Mouse (Mus musculus) CH12.LX (cell line): ENCODE data around the gene Tpm4. TPM values are rescaled to one million over a fixed set of nuclear protein-coding genes. Genes with fewer than 3 reads are reported as not detected.

Experiments used
- DNase-seq: peaks from one replicate; pipeline ENCODE4 v3.0.0-alpha.2; 2013; ENCODE audit errors: extremely low read depth
- H3K27ac ChIP-seq: 2 replicates; pipeline ENCODE4 v1.5.1; 2012; ENCODE audit warnings: low read depth, mild to moderate bottlenecking, control low read depth, moderate library complexity; ENCODE audit not compliant: insufficient read depth
- H3K27me3 ChIP-seq: replicated peaks from 2 replicates; pipeline ENCODE3; 2012; ENCODE audit warnings: inconsistent platforms
- H3K36me3 ChIP-seq, 2 experiments: replicated peaks in 1 of 2; 2 replicates each; pipeline versions ENCODE3 to v1.6.1; 2012; ENCODE audit warnings: inconsistent platforms in 1 of 2, low read length in 1 of 2, mild to moderate bottlenecking in 1 of 2, mixed read lengths in 1 of 2, moderate library complexity in 1 of 2; ENCODE audit not compliant: control insufficient read depth in 1 of 2, insufficient read depth in 1 of 2
- H3K4me1 ChIP-seq, 2 experiments: 2 replicates each; pipeline ENCODE4 v1.6.1; 2012; ENCODE audit warnings: inconsistent platforms in 1 of 2, moderate library complexity in 1 of 2; ENCODE audit not compliant: insufficient read depth in 2 of 2, control insufficient read depth in 1 of 2
- H3K4me2 ChIP-seq: 2 replicates; pipeline ENCODE4 v1.6.1; 2012; ENCODE audit warnings: low read depth, mild to moderate bottlenecking, control low read depth; ENCODE audit not compliant: poor library complexity, insufficient read depth, severe bottlenecking
- H3K4me3 ChIP-seq, 3 experiments: fragments of 150-350 bp in 1 of 3; sonication (generic) in 1 of 3; replicated peaks in 1 of 3; 2 replicates each; pipeline versions ENCODE3 to v1.5.1; 2011 to 2012; ENCODE audit warnings: low read depth in 2 of 3, low read length in 2 of 3, mild to moderate bottlenecking in 2 of 3, moderate library complexity in 2 of 3, control low read depth in 1 of 3, improper control_type of control experiment in 1 of 3, inconsistent platforms in 1 of 3, mixed read lengths in 1 of 3; ENCODE audit not compliant: poor library complexity in 1 of 3
- H3K79me2 ChIP-seq: replicated peaks from 2 replicates; pipeline ENCODE4 v1.6.1; 2012; ENCODE audit warnings: mild to moderate bottlenecking, moderate library complexity; ENCODE audit not compliant: control insufficient read depth, poor library complexity, insufficient read depth, severe bottlenecking; ENCODE audit errors: extremely low read depth
- H3K9ac ChIP-seq: 2 replicates; pipeline ENCODE4 v1.6.1; 2012; ENCODE audit warnings: low read depth, mild to moderate bottlenecking, control low read depth, moderate library complexity; ENCODE audit not compliant: insufficient read depth
- H3K9me3 ChIP-seq: replicated peaks from 2 replicates; pipeline ENCODE3; 2012; ENCODE audit warnings: low read length, inconsistent platforms, mixed read lengths
- CHD2 ChIP-seq: IDR thresholded peaks from 2 replicates; pipeline ENCODE4 v1.6.1; 2011; ENCODE audit warnings: low read length, improper control_type of control experiment
- CTCF ChIP-seq, 2 experiments: IDR thresholded peaks in 1 of 2; conservative IDR thresholded peaks in 1 of 2; 2 replicates each; pipeline ENCODE4 v1.5.1; 2011 to 2012; ENCODE audit warnings: low read depth in 2 of 2, low read length in 2 of 2, improper control_type of control experiment in 1 of 2, inconsistent platforms in 1 of 2, mild to moderate bottlenecking in 1 of 2, moderate library complexity in 1 of 2
- ELF1 ChIP-seq: IDR thresholded peaks from 2 replicates; pipeline ENCODE4 v1.6.1; 2014; ENCODE audit warnings: low read depth, mild to moderate bottlenecking, inconsistent platforms, low read length, improper control_type of control experiment
- ETS1 ChIP-seq: conservative IDR thresholded peaks from 2 replicates; pipeline ENCODE4 v1.6.1; 2012; ENCODE audit warnings: low read depth, mild to moderate bottlenecking, inconsistent platforms, low read length, improper control_type of control experiment, moderate library complexity
- GABPA ChIP-seq: IDR thresholded peaks from 2 replicates; pipeline ENCODE4 v1.6.1; 2012; ENCODE audit warnings: low read depth, low read length, improper control_type of control experiment, inconsistent platforms; ENCODE audit not compliant: insufficient replicate concordance
- HCFC1 ChIP-seq: IDR thresholded peaks from 2 replicates; pipeline ENCODE4 v1.6.1; 2012; ENCODE audit warnings: low read depth, mild to moderate bottlenecking, inconsistent platforms, low read length, improper control_type of control experiment
- IRF4 ChIP-seq: IDR thresholded peaks from 2 replicates; pipeline ENCODE4 v1.6.1; 2014; ENCODE audit warnings: low read depth, mild to moderate bottlenecking, inconsistent platforms, low read length, improper control_type of control experiment
- JUN ChIP-seq: IDR thresholded peaks from 2 replicates; pipeline ENCODE4 v1.6.1; 2011; ENCODE audit warnings: low read depth, mild to moderate bottlenecking, low read length, improper control_type of control experiment, moderate library complexity; ENCODE audit not compliant: insufficient read depth
- JUND ChIP-seq: conservative IDR thresholded peaks from 2 replicates; pipeline ENCODE4 v1.6.1; 2011; ENCODE audit warnings: low read depth, low read length, improper control_type of control experiment
- KAT2A ChIP-seq: IDR thresholded peaks from 2 replicates; pipeline ENCODE4 v1.6.1; 2012; ENCODE audit warnings: low read length, improper control_type of control experiment, inconsistent platforms; ENCODE audit not compliant: insufficient replicate concordance
- MAFK ChIP-seq: IDR thresholded peaks from 2 replicates; pipeline ENCODE4 v1.6.1; 2011; ENCODE audit warnings: low read length, improper control_type of control experiment; ENCODE audit not compliant: insufficient replicate concordance
- MAX ChIP-seq: IDR thresholded peaks from 2 replicates; pipeline ENCODE4 v1.6.1; 2011; ENCODE audit warnings: low read length, improper control_type of control experiment
- MEF2A ChIP-seq: IDR thresholded peaks from 2 replicates; pipeline ENCODE4 v1.6.1; 2014; ENCODE audit warnings: low read depth, mild to moderate bottlenecking, inconsistent platforms, low read length, improper control_type of control experiment, borderline replicate concordance
- MXI1 ChIP-seq: IDR thresholded peaks from 2 replicates; pipeline ENCODE4 v1.6.1; 2011; ENCODE audit warnings: mild to moderate bottlenecking, low read depth, low read length, improper control_type of control experiment
- MYC ChIP-seq: IDR thresholded peaks from 2 replicates; pipeline ENCODE4 v1.6.1; 2011; ENCODE audit warnings: low read depth, mild to moderate bottlenecking, improper control_type of control experiment, low read length
- NELFE ChIP-seq: IDR thresholded peaks from 2 replicates; pipeline ENCODE4 v1.6.1; 2011; ENCODE audit warnings: low read depth, low read length, improper control_type of control experiment
- NRF1 ChIP-seq: IDR thresholded peaks from 2 replicates; pipeline ENCODE4 v1.6.1; 2014; ENCODE audit warnings: low read depth, mild to moderate bottlenecking, inconsistent platforms, low read length, improper control_type of control experiment, moderate library complexity
- POLR2A ChIP-seq: IDR thresholded peaks from 2 replicates; pipeline ENCODE4 v1.6.1; 2011; ENCODE audit warnings: low read depth, mild to moderate bottlenecking, improper control_type of control experiment, low read length
- POLR2AphosphoS2 ChIP-seq: IDR thresholded peaks from 2 replicates; pipeline ENCODE4 v1.6.1; 2011; ENCODE audit warnings: low read depth, low read length, improper control_type of control experiment
- RAD21 ChIP-seq: IDR thresholded peaks from 2 replicates; pipeline ENCODE4 v1.6.1; 2011; ENCODE audit warnings: low read depth, mild to moderate bottlenecking, low read length, improper control_type of control experiment, moderate library complexity
- RCOR1 ChIP-seq: conservative IDR thresholded peaks from 2 replicates; pipeline ENCODE4 v1.6.1; 2012; ENCODE audit warnings: low read depth, mild to moderate bottlenecking, inconsistent platforms, low read length, improper control_type of control experiment
- SIN3A ChIP-seq: IDR thresholded peaks from 2 replicates; pipeline ENCODE4 v1.6.1; 2012; ENCODE audit warnings: low read length, improper control_type of control experiment, inconsistent platforms
- SMC3 ChIP-seq: IDR thresholded peaks from 2 replicates; pipeline ENCODE4 v1.6.1; 2011; ENCODE audit warnings: low read depth, low read length, improper control_type of control experiment
- TBP ChIP-seq: conservative IDR thresholded peaks from 2 replicates; pipeline ENCODE4 v1.6.1; 2011; ENCODE audit warnings: low read depth, low read length, improper control_type of control experiment
- UBTF ChIP-seq: IDR thresholded peaks from 2 replicates; pipeline ENCODE4 v1.6.1; 2012; ENCODE audit warnings: low read depth, mild to moderate bottlenecking, inconsistent platforms, low read length, improper control_type of control experiment, moderate library complexity
- USF1 ChIP-seq: IDR thresholded peaks from 2 replicates; pipeline ENCODE4 v1.6.1; 2014; ENCODE audit warnings: low read depth, mild to moderate bottlenecking, inconsistent platforms, low read length, improper control_type of control experiment
- USF2 ChIP-seq: conservative IDR thresholded peaks from 2 replicates; pipeline ENCODE4 v1.6.1; 2011; ENCODE audit warnings: low read depth, low read length, improper control_type of control experiment
- ZC3H11A ChIP-seq: IDR thresholded peaks from 2 replicates; pipeline ENCODE4 v1.6.1; 2012; ENCODE audit warnings: low read depth, mild to moderate bottlenecking, inconsistent platforms, low read length, improper control_type of control experiment
- ZKSCAN1 ChIP-seq: IDR thresholded peaks from 2 replicates; pipeline ENCODE4 v1.6.1; 2012; ENCODE audit warnings: low read depth, inconsistent platforms, low read length, improper control_type of control experiment, borderline replicate concordance
- ZMIZ1 ChIP-seq: IDR thresholded peaks from 2 replicates; pipeline ENCODE4 v1.6.1; 2012; ENCODE audit warnings: low read depth, mild to moderate bottlenecking, inconsistent platforms, low read length, improper control_type of control experiment
- ZNF384 ChIP-seq: IDR thresholded peaks from 2 replicates; pipeline ENCODE4 v1.6.1; 2012; ENCODE audit warnings: low read depth, low read length, improper control_type of control experiment, inconsistent platforms
- dilution Hi-C: fragments of 300-500 bp; cut with MboI; formaldehyde crosslinking; loops from 2 replicates; pipeline ENCODE4 v1.14.3; 2020; ENCODE audit warnings: low sequenced_read_pairs; ENCODE audit not compliant: extremely low pct_unique_long_range_greater_than_20kb, extremely low pct_ligation_motif_present
- in situ Hi-C: fragments of 300-500 bp; cut with MboI; formaldehyde crosslinking; loops from 3 replicates; pipeline ENCODE4 v1.14.3; 2019; ENCODE audit warnings: low sequenced_read_pairs, low pct_ligation_motif_present, low pct_unique_long_range_greater_than_20kb, mixed read lengths
- polyA plus RNA-seq: library from polyadenylated mRNA; unstranded; fragments of >175 nt; gene quantifications from 2 replicates; pipeline ENCODE4 v1.2.1, GENCODE M21; 2012; ENCODE audit warnings: low read depth; ENCODE audit not compliant: insufficient read length
- total RNA-seq, 2 experiments: library from RNA; depleted of rRNA; stranded (reverse); fragments of 300-350 nt in 1 of 2; fragments of >200 nt in 1 of 2; gene quantifications; 2 replicates each; pipeline ENCODE4 v1.2.3; 2012 to 2014

The Tpm4 gene
- total and polyA plus RNA-seq, 3 experiments: 96.2 to 284 (median 203) TPM

DNA sequence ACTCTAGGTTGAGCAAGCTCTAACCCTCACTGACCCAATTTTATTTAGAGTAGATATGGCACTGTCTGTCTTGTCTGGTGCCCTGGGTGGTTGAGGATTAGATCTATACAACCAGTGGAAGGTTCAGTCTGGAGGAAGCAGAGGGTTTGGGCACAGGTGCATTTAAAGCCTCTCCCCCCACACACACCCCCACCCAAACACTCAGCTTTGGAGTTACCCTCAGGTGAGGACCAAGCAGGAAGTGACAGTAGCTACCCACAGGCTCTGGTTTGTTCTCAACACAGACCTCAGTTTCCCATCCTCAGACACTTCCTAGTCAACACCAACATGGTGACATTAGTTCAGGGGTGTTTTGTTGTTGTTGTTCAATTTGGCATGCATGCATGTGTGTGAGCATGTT lies 28.0 kb downstream of the Tpm4 start:
- no peaks in the 10 kb centered on the region for H3K9me3 ChIP-seq
- TF ChIP-seq CHD2 (no peak), JUN (no peak), NELFE (no peak), ELF1 (no peak), JUND (no peak), GABPA (no peak), USF1 (no peak), SMC3 (no peak), ZNF384 (no peak), MAX (no peak), RAD21 (no peak), HCFC1 (no peak), MAFK (no peak), MEF2A (no peak), ZC3H11A (no peak)
- TF ChIP-seq, all 38 proteins: peak for 0
- DNase-seq: no peak
- in situ Hi-C loops (no loop called here), dilution Hi-C loops (no loop called here)
- Histone ChIP-seq H3K4me3 (peak overlapping the region in 2 of 3 experiments; percentile 87 to 98), H3K79me2 (peaks cover 83% of the 10 kb centered on the region), H3K4me2 (peak overlapping the region; percentile 82), H3K27me3 (no peaks in the 10 kb centered on the region), H3K4me1 (peaks cover 23 to 62% of the 10 kb centered on the region in 2 experiments), H3K36me3 (peaks cover 18 to 63% of the 10 kb centered on the region in 2 experiments), H3K27ac (no peak overlapping the region), H3K9ac (peak overlapping the region; percentile 85; the same call in 1 of the 2 replicates)

DNA sequence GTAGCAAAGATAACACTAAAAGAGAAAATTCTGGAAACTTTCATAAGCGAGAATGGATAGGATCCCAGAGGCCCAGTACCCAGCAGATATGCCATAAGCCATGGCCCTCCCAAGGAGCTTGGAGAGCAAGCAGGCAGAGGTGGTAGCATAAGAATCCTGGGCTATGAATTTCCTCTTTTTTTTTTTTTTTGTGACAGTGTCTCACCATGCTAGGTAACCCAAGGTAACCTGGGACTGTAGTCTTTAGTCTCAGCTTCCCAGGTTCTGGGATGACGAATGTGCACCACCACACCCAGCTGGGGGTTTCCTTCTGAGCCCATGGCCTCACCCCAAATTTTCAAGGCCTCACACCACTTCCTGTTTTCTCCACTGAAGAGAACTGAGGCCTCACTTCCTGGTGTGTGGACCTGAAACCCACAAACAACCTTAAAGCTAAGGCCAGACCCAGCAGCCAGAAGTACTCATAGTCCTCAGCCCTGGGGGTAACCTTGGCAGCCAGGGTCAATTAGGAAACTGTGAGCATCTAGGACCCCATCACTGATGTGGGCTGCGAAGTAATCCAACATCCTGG lies 34.4 kb downstream of the Tpm4 start:
- DNase-seq: peak; percentile 89
- H3K4me2 ChIP-seq: peak overlapping the region; percentile 7
- peaks cover 39% of the 10 kb centered on the region for H3K79me2 ChIP-seq
- no peaks in the 10 kb centered on the region for H3K27me3 ChIP-seq
- peaks cover 63 to 95% of the 10 kb centered on the region in 2 experiments for H3K36me3 ChIP-seq
- no peak overlapping the region for H3K4me3 ChIP-seq
- peak overlapping the region; percentile 22; the same call in 1 of the 2 replicates for H3K9ac ChIP-seq
- H3K4me1 ChIP-seq: peaks cover 31 to 67% of the 10 kb centered on the region in 2 experiments
- H3K9me3 ChIP-seq: no peaks in the 10 kb centered on the region
- H3K27ac ChIP-seq: peak overlapping the region; percentile 92
- dilution Hi-C loops (no loop called here), in situ Hi-C loops (no loop called here)
- TF ChIP-seq NRF1 (no peak), NELFE (no peak), GABPA (no peak), RCOR1 (no peak), UBTF (no peak), MYC (peak; percentile 46; the same call in 1 of the 2 replicates), SIN3A (peak; percentile 50; the same call in 1 of the 2 replicates), IRF4 (peak; percentile 82), TBP (no peak), ZMIZ1 (no peak), ZNF384 (peak; percentile 89), POLR2A (0 out of 2 replicates have a peak, but pooled peaks have one; percentile 22), ZC3H11A (no peak), SMC3 (no peak), USF2 (no peak), HCFC1 (no peak), ETS1 (peak; percentile 81), MXI1 (no peak), ZKSCAN1 (no peak), RAD21 (no peak), MAX (no peak), CTCF (conservative IDR thresholded peaks at IDR 0.05 in 1 of 2, IDR thresholded peaks at IDR 0.05 in 1 of 2; ENCODE audit: low read depth in 2 of 2, low read length in 2 of 2) (no peak), CHD2 (peak; percentile 52), KAT2A (no peak), MAFK (no peak), JUND (no peak), POLR2AphosphoS2 (no peak)
